Mouse (Mus musculus): ENCODE data around the gene Gm5072. TPM values are rescaled to one million over a fixed set of nuclear protein-coding genes. Genes with fewer than 3 reads are reported as not detected.

Gm5072 gene
- not detected for polyA plus RNA-seq (2017; shearing (Covaris generic))

DNA sequence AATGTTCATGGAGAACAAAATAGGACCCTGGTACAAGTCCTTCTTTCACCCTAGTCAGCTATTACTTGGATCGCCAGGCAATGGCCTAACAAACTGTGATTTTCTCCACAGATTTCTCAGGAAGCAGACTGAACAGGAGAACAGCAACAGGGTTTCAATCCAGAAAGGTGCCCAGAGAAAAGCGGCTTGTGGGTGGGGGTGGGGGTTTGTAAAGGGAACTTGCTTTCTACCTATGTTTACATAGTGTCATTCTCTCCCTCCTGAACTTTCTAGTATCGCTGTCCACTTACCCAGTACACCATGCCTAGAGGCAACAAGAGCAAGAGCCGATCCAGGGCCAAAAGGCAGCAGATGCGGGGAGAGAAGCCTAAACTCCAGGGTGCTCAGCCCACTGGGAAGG lies at the start of gene Gm5072:
Gene Gm5072, plus strand, starts transcription at position 301 of the 400 bp plus-strand sequence.

Other genes with a start within 250 kb of the Gm5072 start
- gene Mageb2, start 60.8 kb upstream of the Gm5072 start, polyA plus RNA-seq (2017; shearing (Covaris generic)): not detected
- not detected for gene Gm8914, start 87.6 kb downstream of the Gm5072 start, polyA plus RNA-seq (2017; shearing (Covaris generic))
- not detected for gene 1700084M14Rik, start 183.4 kb downstream of the Gm5072 start, polyA plus RNA-seq (2017; shearing (Covaris generic))
- not detected for gene Gm14781, start 239.7 kb downstream of the Gm5072 start, polyA plus RNA-seq (2017; shearing (Covaris generic))

Measured in CD4-positive, CD25-positive, alpha-beta regulatory T cell (primary cell).